Mouse (Mus musculus) urinary bladder, postnatal 25 days (tissue): ENCODE results near the gene Edar.

Experiments
- DNase-seq: peaks from one replicate; pipeline ENCODE4 v3.0.0; 2022; ENCODE audit warnings: low spot score

Gene Edar

GRCm38 (mm10) chr10:58601946-58602345 lies 73.5 kb downstream of the Edar start:
- DNase-seq: no peak

- DNase-seq: no peak
Observed at GRCm38 (mm10) chr10:58601431-58601901, 74.0 kb downstream of the Edar start.

GRCm38 (mm10) chr10:58600983-58601382 lies 74.5 kb downstream of the Edar start:
- no peak for DNase-seq

GRCm38 (mm10) chr10:58600151-58600550 lies 75.3 kb downstream of the Edar start:
- no peak for DNase-seq

GRCm38 (mm10) chr10:58595821-58596220 lies 79.6 kb downstream of the Edar start:
- no peak for DNase-seq

GRCm38 (mm10) chr10:58595197-58595596 lies 80.3 kb downstream of the Edar start:
- DNase-seq: no peak

- DNase-seq: no peak
Observed at GRCm38 (mm10) chr10:58594486-58594885, 81.0 kb downstream of the Edar start.

GRCm38 (mm10) chr10:58585427-58586223 lies 89.8 kb downstream of the Edar start:
- DNase-seq: no peak

- no peak for DNase-seq
Observed at GRCm38 (mm10) chr10:58560521-58560920, 114.9 kb downstream of the Edar start.

GRCm38 (mm10) chr10:58559901-58560300 lies 115.6 kb downstream of the Edar start:
- DNase-seq: peak; percentile 12

- peak; percentile 42 for DNase-seq
Observed at GRCm38 (mm10) chr10:58559098-58559497, 116.4 kb downstream of the Edar start.

- DNase-seq: no peak
Observed at GRCm38 (mm10) chr10:58554693-58555387, 120.6 kb downstream of the Edar start.
